In the genomic region with DNA sequence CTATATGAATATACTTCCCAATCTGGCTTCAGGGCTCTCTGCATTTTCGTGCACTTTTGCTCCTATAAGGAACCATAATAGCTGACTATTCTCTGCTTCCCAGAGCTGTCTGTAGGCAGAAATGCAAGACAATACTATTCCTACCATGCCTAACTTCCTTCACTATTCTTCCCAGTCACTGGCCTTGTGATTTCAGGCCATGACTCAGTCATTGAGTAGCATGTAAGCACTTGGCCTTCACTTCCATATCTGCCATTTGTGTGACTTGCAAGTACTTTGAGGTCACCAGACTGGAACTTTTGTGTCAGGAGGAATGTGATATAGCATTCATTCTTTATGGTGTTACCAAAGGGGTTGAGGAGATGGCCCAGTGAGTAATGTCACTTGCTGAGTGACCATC, we compare ENCODE assay signal across 26 mouse cellular contexts.
"Had no signal": no experiment of that assay in that cellular context is flagged by ENCODE, and none has a peak within 500 bp of the region (broad histone marks: within the 10 kb centered on the region; RNA-seq: fewer than 3 reads in every experiment).

No protein-coding gene starts in this region.

- H3K4me2 ChIP-seq: heart, embryonic 12.5 days; hindbrain, embryonic 12.5 days; hindbrain, embryonic 15.5 days; kidney, embryonic 15.5 days; limb, embryonic 13.5 days; limb, embryonic 15.5 days; liver, embryonic 12.5 days had no signal

- ATAC-seq: hindbrain, postnatal 0 days; intestine, embryonic 16.5 days; liver, embryonic 12.5 days had no signal

- H3K4me1 ChIP-seq: hindbrain, embryonic 10.5 days; hindbrain, embryonic 12.5 days; hindbrain, embryonic 15.5 days; kidney, embryonic 15.5 days; limb, embryonic 13.5 days; limb, embryonic 15.5 days; liver, embryonic 12.5 days had no signal

- H3K27ac ChIP-seq: gastrocnemius, adult 2 months; heart, embryonic 10.5 days; hindbrain, embryonic 10.5 days; hindbrain, embryonic 12.5 days; hindbrain, embryonic 15.5 days; hindbrain, postnatal 0 days; kidney, embryonic 15.5 days; kidney, postnatal 0 days; limb, embryonic 13.5 days; limb, embryonic 15.5 days; liver, embryonic 12.5 days had no signal

- H3K9ac ChIP-seq: heart, embryonic 12.5 days; hindbrain, embryonic 12.5 days; hindbrain, embryonic 15.5 days; kidney, embryonic 15.5 days; limb, embryonic 13.5 days; limb, embryonic 15.5 days; liver, embryonic 12.5 days had no signal

- H3K36me3 ChIP-seq: hindbrain, embryonic 15.5 days had no signal

- H3K9me3 ChIP-seq: heart, embryonic 10.5 days; heart, embryonic 12.5 days; hindbrain, embryonic 10.5 days; hindbrain, embryonic 12.5 days; hindbrain, embryonic 15.5 days; kidney, embryonic 15.5 days; limb, embryonic 15.5 days; liver, embryonic 12.5 days had no signal

- DNase-seq: gastrocnemius, adult 2 months; gastrocnemius, postnatal 10 days; gastrocnemius, postnatal 25 days; heart, adult 18-20 months; heart, postnatal 10 days; heart, postnatal 4 days; kidney, adult 11 months; kidney, adult 2 months; kidney, adult 9 months; kidney, postnatal 14 days; kidney, postnatal 36 days; layer of hippocampus, adult 9-11 months; layer of hippocampus, postnatal 36 days; left cerebral cortex, postnatal 4 days had no signal

- H3K4me3 ChIP-seq: gastrocnemius, adult 2 months; heart, embryonic 10.5 days; heart, embryonic 12.5 days; hindbrain, embryonic 10.5 days; hindbrain, embryonic 12.5 days; hindbrain, embryonic 15.5 days; kidney, embryonic 15.5 days; limb, embryonic 13.5 days; limb, embryonic 15.5 days; liver, embryonic 12.5 days had no signal

- H3K27me3 ChIP-seq: heart, embryonic 12.5 days; hindbrain, embryonic 12.5 days; kidney, embryonic 15.5 days; limb, embryonic 13.5 days; limb, embryonic 15.5 days; liver, embryonic 12.5 days had no signal
